Mouse (Mus musculus) CD4-positive, CD25-positive, alpha-beta regulatory T cell, adult 9 weeks (primary cell): ENCODE results near the gene Aqp1. TPM values are rescaled to one million over a fixed set of nuclear protein-coding genes. Genes with fewer than 3 reads are reported as not detected.

Experiments
- polyA plus RNA-seq: library from polyadenylated mRNA; unstranded; fragments of 100-300 nt; shearing (Covaris generic); gene quantifications from one replicate; pipeline ENCODE4 v1.2.1, GENCODE M21; 2017

Gene Aqp1
- 0.17 TPM for polyA plus RNA-seq

GRCm38 (mm10) chr6:55335989-55336514 is at the start of gene Aqp1:
Gene Aqp1, plus strand, starts transcription at chr6:55336432.

GRCm38 (mm10) chr6:55376076-55376475 is 39.8 kb downstream of the Aqp1 start, which contains the start of gene Ghrhr:
Gene Ghrhr, plus strand, starts transcription at chr6:55376295.

Other genes with a start within 250 kb of the Aqp1 start
- gene Crhr2, start 203.4 kb upstream of the Aqp1 start, polyA plus RNA-seq = not detected
- not detected for gene Inmt, start 161.4 kb upstream of the Aqp1 start, polyA plus RNA-seq
- 0.30 TPM for gene Mindy4, start 133.0 kb upstream of the Aqp1 start, polyA plus RNA-seq
- gene Ghrhr, start 39.9 kb downstream of the Aqp1 start, polyA plus RNA-seq = not detected
- gene Adcyap1r1, start 115.5 kb downstream of the Aqp1 start, polyA plus RNA-seq = not detected